Mouse (Mus musculus): ENCODE measurements around the gene Arl4d. TPM values are rescaled to one million over a fixed set of nuclear protein-coding genes. Genes with fewer than 3 reads are reported as not detected.

The Arl4d gene
- polyA plus RNA-seq, 1 experiment: 5.0 TPM

GRCm38 (mm10) chr11:101680634-101681325 lies 15.4 kb downstream of the Arl4d start:
- WGBS: 84% methylated on average over 3 of the region's 3 CpGs
- Histone ChIP-seq H3K4me3 (ENCODE audit: control insufficient read depth, insufficient read depth, low read length) (no peak overlapping the region), H3K36me3 (ENCODE audit: control insufficient read depth, insufficient read depth, low read length) (no peaks in the 10 kb centered on the region), H3K27ac (ENCODE audit: control insufficient read depth, insufficient read depth, low read length) (no peak overlapping the region), H3K27me3 (ENCODE audit: control insufficient read depth, insufficient read depth, low read length) (no peaks in the 10 kb centered on the region), H3K4me1 (replicated peaks; ENCODE audit: control insufficient read depth, insufficient read depth, low read length) (no peaks in the 10 kb centered on the region)
- TF ChIP-seq POLR2A (IDR thresholded peaks at IDR 0.05; ENCODE audit: control insufficient read depth, extremely low read depth, insufficient read depth, low read length, poor library complexity) (no peak), CTCF (IDR thresholded peaks at IDR 0.05; ENCODE audit: borderline replicate concordance, control insufficient read depth, extremely low read depth, insufficient read depth, low read length, poor library complexity) (no peak)
- DNase-seq: no peak

GRCm38 (mm10) chr11:101681968-101682367 lies 16.6 kb downstream of the Arl4d start:
- no peak for DNase-seq
- no peaks in the 10 kb centered on the region for H3K36me3 ChIP-seq (ENCODE audit: control insufficient read depth, insufficient read depth, low read length)
- H3K4me1 ChIP-seq (replicated peaks; ENCODE audit: control insufficient read depth, insufficient read depth, low read length): no peaks in the 10 kb centered on the region
- no peaks in the 10 kb centered on the region for H3K27me3 ChIP-seq (ENCODE audit: control insufficient read depth, insufficient read depth, low read length)
- WGBS: 89% methylated on average over 1 of the region's 1 CpGs
- H3K4me3 ChIP-seq (ENCODE audit: control insufficient read depth, insufficient read depth, low read length): no peak overlapping the region
- H3K27ac ChIP-seq (ENCODE audit: control insufficient read depth, insufficient read depth, low read length): no peak overlapping the region
- no peak for TF ChIP-seq POLR2A (IDR thresholded peaks at IDR 0.05; ENCODE audit: control insufficient read depth, extremely low read depth, insufficient read depth, low read length, poor library complexity)
- TF ChIP-seq CTCF (IDR thresholded peaks at IDR 0.05; ENCODE audit: borderline replicate concordance, control insufficient read depth, extremely low read depth, insufficient read depth, low read length, poor library complexity): no peak

- H3K4me1 ChIP-seq (replicated peaks; ENCODE audit: control insufficient read depth, insufficient read depth, low read length): no peaks in the 10 kb centered on the region
- no peak for TF ChIP-seq POLR2A (IDR thresholded peaks at IDR 0.05; ENCODE audit: control insufficient read depth, extremely low read depth, insufficient read depth, low read length, poor library complexity)
- TF ChIP-seq CTCF (IDR thresholded peaks at IDR 0.05; ENCODE audit: borderline replicate concordance, control insufficient read depth, extremely low read depth, insufficient read depth, low read length, poor library complexity): no peak
- H3K27me3 ChIP-seq (ENCODE audit: control insufficient read depth, insufficient read depth, low read length): no peaks in the 10 kb centered on the region
- no peak overlapping the region for H3K4me3 ChIP-seq (ENCODE audit: control insufficient read depth, insufficient read depth, low read length)
- 92% methylated on average over 7 of the region's 7 CpGs for WGBS
- no peak overlapping the region for H3K27ac ChIP-seq (ENCODE audit: control insufficient read depth, insufficient read depth, low read length)
- DNase-seq: no peak
- H3K36me3 ChIP-seq (ENCODE audit: control insufficient read depth, insufficient read depth, low read length): no peaks in the 10 kb centered on the region
Observed at GRCm38 (mm10) chr11:101682410-101682960, 17.1 kb downstream of the Arl4d start.

- no peak overlapping the region for H3K4me3 ChIP-seq (ENCODE audit: control insufficient read depth, insufficient read depth, low read length)
- no peaks in the 10 kb centered on the region for H3K36me3 ChIP-seq (ENCODE audit: control insufficient read depth, insufficient read depth, low read length)
- H3K4me1 ChIP-seq (replicated peaks; ENCODE audit: control insufficient read depth, insufficient read depth, low read length): no peaks in the 10 kb centered on the region
- TF ChIP-seq POLR2A (IDR thresholded peaks at IDR 0.05; ENCODE audit: control insufficient read depth, extremely low read depth, insufficient read depth, low read length, poor library complexity) (no peak), CTCF (IDR thresholded peaks at IDR 0.05; ENCODE audit: borderline replicate concordance, control insufficient read depth, extremely low read depth, insufficient read depth, low read length, poor library complexity) (no peak)
- DNase-seq: no peak
- H3K27me3 ChIP-seq (ENCODE audit: control insufficient read depth, insufficient read depth, low read length): no peaks in the 10 kb centered on the region
- WGBS: 87% methylated on average over 13 of the region's 13 CpGs
- no peak overlapping the region for H3K27ac ChIP-seq (ENCODE audit: control insufficient read depth, insufficient read depth, low read length)
Observed at GRCm38 (mm10) chr11:101687351-101688301, 22.3 kb downstream of the Arl4d start.

DNA sequence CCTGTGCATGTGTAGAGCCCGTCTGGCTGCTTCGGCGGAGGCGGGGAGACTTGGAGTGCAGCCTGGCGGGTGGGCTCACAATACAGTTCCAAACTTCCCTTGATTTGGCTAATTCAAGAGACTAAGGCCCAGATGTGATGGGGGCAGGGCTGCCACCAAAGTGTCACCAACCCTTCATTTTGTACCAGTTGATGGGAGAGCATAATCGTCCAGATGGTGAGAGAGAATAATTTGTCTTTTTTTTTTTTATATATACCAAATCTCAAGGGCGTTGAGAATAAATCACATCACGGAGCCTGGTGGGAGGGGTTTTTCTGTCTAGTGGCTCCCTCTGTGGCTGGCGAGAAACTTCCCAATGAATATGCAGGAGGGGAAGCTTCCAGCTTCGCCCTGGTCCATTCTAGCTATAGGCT lies 24.4 kb downstream of the Arl4d start:
- WGBS: 83% methylated on average over 10 of the region's 10 CpGs
- Histone ChIP-seq H3K4me3 (ENCODE audit: control insufficient read depth, insufficient read depth, low read length) (no peak overlapping the region), H3K4me1 (replicated peaks; ENCODE audit: control insufficient read depth, insufficient read depth, low read length) (no peaks in the 10 kb centered on the region), H3K36me3 (ENCODE audit: control insufficient read depth, insufficient read depth, low read length) (no peaks in the 10 kb centered on the region), H3K27ac (ENCODE audit: control insufficient read depth, insufficient read depth, low read length) (no peak overlapping the region), H3K27me3 (ENCODE audit: control insufficient read depth, insufficient read depth, low read length) (no peaks in the 10 kb centered on the region)
- no peak for DNase-seq
- TF ChIP-seq POLR2A (IDR thresholded peaks at IDR 0.05; ENCODE audit: control insufficient read depth, extremely low read depth, insufficient read depth, low read length, poor library complexity): no peak
- no peak for TF ChIP-seq CTCF (IDR thresholded peaks at IDR 0.05; ENCODE audit: borderline replicate concordance, control insufficient read depth, extremely low read depth, insufficient read depth, low read length, poor library complexity)

DNA sequence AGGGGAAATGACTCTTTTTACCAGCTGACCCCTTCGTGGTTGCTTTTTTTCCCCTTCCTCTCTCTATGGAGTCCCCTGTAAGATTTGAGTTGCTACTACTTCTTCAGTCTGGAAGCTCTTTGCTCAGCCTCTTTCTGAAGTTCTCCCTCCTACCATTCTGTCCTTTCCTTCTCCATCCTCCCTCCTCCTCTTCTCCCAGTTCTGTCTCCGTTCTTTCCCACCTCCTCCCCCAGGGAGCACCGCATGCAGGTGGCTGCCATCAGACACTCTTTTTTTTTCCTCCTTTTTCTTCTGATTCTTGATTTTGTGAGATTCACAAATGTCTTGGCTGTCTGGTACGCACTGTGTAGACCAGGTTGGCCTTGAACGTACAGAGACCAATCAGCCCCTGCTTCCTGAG lies 25.0 kb downstream of the Arl4d start:
- TF ChIP-seq CTCF (IDR thresholded peaks at IDR 0.05; ENCODE audit: borderline replicate concordance, control insufficient read depth, extremely low read depth, insufficient read depth, low read length, poor library complexity): no peak
- no peak for TF ChIP-seq POLR2A (IDR thresholded peaks at IDR 0.05; ENCODE audit: control insufficient read depth, extremely low read depth, insufficient read depth, low read length, poor library complexity)
- WGBS: 74% methylated on average over 5 of the region's 5 CpGs
- Histone ChIP-seq H3K36me3 (ENCODE audit: control insufficient read depth, insufficient read depth, low read length) (no peaks in the 10 kb centered on the region), H3K27ac (ENCODE audit: control insufficient read depth, insufficient read depth, low read length) (no peak overlapping the region), H3K27me3 (ENCODE audit: control insufficient read depth, insufficient read depth, low read length) (no peaks in the 10 kb centered on the region), H3K4me1 (replicated peaks; ENCODE audit: control insufficient read depth, insufficient read depth, low read length) (no peaks in the 10 kb centered on the region), H3K4me3 (ENCODE audit: control insufficient read depth, insufficient read depth, low read length) (no peak overlapping the region)
- DNase-seq: no peak

Measured in thymus, adult 2 months (tissue).